Mouse (Mus musculus) ovary, postnatal 10 days (tissue): ENCODE results near the gene Chst3.
"Not testable (repeated sequence)": the region's sequence is repeated elsewhere in the genome, so short reads cannot be mapped to it uniquely, and the experiment has no call there.

ENCODE experiments used
- DNase-seq: peaks from one replicate; pipeline ENCODE4 v3.0.0; 2022; ENCODE audit warnings: low spot score

Gene Chst3

GRCm38 (mm10) chr10:60234006-60234405 lies 14.9 kb upstream of the Chst3 start:
- no peak for DNase-seq

GRCm38 (mm10) chr10:60230321-60231088 lies 11.4 kb upstream of the Chst3 start:
- DNase-seq: no peak

DNA sequence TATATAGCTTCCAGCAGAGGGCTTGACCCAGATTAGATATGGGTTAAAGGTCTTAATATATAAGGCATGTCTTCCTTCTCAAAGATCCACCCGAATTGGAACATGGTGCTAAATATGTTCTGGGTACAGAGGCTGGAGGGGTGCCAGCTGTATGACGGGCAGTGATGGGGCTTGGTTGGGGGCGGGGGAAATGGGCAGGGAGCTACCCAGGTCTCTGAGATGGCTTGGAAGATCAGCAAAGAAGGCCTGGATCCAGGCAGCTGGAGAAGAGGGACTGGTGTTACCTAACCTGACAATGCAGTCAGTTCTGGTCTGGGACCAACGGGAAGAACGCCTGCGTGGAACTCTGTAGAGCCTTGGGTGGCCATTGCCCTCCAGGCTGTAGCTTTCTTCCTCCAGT lies 10.1 kb upstream of the Chst3 start:
- DNase-seq: no peak

DNA sequence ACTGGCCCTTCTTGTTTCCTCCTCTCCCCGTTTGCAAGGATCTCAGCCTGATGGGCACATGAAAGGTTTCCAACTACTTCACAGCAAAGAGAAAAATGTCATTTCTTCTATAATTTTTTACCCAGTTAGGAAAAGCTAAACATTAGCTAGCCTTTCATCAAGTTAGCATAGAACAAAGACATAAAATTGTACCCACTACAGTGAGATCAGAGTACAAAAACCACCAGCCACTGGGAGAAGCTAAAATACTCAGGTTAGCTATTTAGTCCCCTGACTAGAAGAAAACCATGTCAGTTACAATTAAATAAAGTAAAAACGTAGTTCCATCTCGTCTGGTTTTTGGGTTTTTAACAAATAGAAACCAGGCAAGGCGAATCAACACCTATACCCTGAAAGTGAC lies 8.6 kb upstream of the Chst3 start:
- DNase-seq: no peak

DNA sequence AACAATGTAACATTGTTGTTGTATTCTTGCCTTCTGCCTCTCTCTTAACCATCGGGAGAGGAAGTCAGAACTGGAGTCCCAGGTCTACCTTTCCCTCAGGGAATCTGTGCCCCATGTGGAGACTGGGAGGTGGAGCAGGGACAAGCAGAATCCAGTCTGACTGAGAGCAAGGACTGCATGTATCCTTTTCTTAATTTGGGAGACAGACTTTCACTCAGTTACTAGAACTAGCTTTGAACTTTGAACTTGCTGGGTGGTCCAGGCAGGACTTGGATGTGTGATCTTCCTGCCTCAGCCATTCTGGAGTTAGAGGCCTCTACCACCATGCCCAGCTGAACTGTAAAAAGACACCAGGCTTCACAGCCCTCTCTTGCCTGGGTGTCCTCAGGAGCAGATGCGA lies 5.5 kb upstream of the Chst3 start:
- no peak for DNase-seq

GRCm38 (mm10) chr10:60221571-60222259 lies 2.7 kb upstream of the Chst3 start:
- not testable (repeated sequence) for DNase-seq

- DNase-seq: no peak
Measured at GRCm38 (mm10) chr10:60220607-60221006, 1.5 kb upstream of the Chst3 start.

GRCm38 (mm10) chr10:60220042-60220523 lies 1.0 kb upstream of the Chst3 start:
- no peak for DNase-seq

DNA sequence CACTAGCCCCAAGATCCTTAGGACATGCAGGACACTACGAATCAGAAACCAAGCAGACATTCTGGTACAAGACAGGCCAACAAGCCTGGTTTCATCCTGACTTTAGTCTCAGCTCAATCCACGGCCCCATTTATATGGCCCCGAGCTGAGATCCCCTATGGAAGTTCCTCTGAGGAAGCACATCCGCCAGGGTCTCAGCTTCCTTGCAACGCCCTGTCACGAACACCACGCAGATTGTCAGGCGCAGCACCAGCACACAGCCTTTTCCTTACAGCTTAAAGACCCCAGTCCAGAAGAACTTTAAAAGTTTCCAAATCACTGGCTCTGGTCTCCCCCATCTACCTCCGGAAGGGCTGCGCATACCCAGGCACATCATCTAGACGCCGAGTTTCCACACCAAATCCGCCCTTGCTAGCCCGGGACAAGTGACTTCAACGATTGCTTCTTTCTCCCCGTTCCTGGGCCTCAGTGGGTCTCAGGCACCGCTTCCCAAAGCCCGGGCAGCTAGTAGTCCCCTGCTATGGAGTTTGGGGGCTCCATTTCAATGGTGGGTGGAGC lies 948 bp downstream of the Chst3 start:
- no peak for DNase-seq

DNA sequence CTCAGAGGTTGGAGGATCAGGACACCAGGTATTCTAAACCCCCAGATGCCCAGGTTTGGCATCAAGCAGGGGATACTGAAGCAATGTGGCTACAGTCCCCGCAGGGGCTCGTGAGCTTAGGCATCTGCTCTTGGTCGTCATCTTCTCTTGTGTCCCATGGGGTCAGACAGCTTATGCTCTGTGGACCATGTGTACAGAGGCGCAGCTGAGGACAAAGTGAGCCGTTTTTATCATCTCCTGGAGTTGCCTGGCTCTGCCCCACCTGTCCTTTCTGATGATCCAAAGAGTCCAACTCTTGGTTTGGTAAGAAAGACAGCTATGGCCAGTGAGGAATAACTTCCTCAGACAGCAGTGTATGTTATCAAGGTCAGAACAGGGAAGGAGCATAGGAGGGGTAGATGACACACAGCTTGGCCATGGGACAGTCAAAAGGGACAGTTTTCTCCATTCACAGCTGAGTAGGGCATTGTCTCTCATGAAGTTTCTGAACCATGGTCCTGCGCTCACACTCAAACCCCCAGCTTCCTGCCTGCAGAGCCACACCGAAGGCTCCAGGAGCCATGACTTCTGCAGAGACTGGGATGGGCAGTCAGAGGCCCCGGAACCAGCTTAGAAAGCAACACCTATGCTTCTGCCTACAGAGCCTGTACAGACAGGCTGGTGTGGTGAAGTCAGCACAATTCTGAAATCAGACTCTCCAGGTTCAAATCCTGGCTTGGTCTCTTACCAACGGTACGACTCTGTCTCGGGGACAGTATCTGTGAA lies 2.5 kb downstream of the Chst3 start:
- no peak for DNase-seq

- DNase-seq: no peak
Measured at GRCm38 (mm10) chr10:60215077-60215960, 3.7 kb downstream of the Chst3 start.

DNA sequence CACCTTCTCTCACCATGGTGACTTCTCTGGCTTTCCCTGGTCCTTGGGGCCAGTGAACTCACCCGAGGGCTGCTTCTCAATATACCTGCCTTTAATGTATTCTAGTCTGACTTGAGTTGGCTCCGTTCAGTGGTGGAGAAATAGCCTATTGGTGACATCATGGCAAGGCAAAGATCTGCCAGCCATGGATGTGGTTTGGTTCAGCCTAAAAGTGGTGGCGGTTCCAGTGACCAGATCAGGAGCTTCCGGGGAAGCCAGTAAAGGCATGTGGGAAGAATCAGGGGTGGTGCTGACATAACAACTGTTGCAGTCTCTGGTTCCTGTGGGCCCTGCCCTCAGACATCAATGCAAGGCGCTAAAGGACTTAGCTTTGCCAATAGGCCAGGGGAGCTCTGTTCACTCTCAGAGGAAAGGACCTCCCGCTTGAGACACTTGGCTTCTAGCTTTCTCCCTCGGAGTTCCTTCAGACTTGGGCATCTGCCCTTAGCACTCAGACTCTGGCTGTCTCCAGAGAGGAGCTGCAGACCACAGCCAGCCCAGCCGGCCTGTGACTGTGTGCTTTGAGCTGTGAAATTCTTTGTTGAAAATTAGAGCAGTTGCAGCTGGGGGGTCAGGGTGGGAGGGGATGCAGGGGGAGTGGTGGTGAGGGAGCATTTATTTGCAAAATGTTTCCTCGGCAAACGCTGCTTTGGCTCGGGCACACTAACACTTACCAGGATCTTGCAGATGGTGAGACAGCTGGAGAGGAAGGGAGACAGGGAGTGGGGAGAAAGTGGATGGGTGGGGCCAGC lies 6.3 kb downstream of the Chst3 start:
- DNase-seq: no peak

DNA sequence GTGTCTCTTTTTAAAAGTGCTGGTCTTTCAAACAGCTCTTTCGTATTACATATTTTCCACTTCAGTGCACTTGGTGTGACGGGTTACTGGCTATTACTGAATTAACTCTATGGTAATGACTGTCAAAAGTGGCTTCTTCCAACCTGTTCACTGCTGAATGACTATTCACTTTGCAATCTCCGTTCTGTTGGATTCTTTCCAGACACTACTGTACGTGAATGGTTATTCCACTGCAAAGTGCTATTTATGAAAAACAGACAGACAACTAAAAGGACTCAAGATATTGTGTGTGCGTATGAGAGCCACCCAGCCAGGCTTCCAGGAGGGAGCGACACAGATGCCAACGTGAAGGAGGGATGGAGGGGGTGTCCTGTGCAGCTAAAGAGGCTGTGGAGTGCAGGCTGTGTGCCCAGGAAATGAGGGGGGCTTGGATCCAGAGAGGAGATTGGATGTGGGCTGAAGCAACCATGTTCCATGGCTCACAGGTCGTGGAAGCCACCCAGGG lies 7.5 kb downstream of the Chst3 start:
- no peak for DNase-seq

DNA sequence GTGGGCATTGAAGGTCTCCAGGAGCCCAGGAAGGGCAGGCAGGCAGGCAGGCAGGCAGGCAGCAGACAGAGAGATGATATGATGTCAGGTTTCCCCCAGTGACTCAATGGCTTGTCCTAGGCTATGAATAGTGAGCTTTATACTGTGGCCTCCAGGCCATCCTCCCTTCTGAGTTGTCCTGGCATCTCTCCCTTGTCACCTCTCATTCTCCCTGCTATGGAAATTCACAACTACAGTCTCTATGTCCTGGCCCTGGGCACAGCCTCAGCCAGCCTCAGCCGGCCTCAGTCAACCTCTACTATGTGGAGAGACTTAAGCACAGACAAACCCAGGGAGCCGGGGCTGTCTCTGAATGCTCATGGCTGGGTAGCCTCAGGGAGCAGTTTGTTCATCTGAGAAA lies 8.6 kb downstream of the Chst3 start:
- no peak for DNase-seq

DNA sequence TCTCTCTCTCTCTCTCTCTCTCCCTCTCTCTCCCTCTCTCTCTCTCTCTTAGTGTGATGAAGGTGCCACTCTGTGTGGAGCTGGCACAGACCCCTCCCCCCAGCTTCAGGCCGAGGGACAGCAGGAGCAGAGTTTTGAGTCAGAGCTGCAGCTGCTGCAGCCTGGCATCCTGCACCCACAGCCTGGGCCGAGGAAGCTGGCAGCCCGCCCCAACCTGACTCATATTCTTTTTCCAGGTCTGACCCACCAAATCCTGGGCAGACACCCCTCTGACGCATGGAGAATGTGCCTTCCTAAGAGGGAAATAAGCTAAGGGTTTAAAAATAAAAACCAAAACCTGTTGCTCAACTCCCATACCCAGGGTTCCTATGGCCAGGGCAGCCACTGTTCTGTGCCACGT lies 9.8 kb downstream of the Chst3 start:
- no peak for DNase-seq

GRCm38 (mm10) chr10:60207166-60207705 lies 11.8 kb downstream of the Chst3 start:
- no peak for DNase-seq

DNA sequence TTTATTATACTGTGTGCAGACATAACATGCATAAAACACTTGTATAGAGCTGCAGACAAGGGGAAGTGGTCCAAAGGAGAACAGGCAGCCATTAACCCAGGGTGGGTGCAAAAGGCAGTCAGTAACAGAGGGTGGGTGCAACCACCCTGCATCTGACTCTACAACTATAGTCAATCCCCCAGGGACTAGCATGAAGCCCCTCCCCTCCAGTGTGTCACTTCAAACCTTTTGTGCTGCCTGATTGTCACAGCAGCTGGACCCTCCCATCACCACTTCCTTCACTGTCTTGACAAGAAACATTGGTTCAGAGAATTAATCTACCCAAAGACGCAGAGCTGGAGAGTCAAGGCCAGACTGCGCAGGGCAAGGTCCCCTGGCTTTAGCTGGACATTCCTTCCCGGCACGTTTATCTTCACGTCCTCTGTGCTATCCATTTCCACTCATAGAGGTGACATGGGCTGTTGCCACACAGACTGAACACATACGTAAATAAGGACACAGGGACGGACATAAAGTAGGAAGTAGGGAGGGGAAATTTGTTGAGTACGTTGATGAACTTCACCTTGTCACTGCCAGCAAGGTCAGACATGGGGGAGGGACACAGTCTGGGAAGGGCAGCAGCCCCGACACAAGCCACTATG lies 13.3 kb downstream of the Chst3 start:
- no peak for DNase-seq

DNA sequence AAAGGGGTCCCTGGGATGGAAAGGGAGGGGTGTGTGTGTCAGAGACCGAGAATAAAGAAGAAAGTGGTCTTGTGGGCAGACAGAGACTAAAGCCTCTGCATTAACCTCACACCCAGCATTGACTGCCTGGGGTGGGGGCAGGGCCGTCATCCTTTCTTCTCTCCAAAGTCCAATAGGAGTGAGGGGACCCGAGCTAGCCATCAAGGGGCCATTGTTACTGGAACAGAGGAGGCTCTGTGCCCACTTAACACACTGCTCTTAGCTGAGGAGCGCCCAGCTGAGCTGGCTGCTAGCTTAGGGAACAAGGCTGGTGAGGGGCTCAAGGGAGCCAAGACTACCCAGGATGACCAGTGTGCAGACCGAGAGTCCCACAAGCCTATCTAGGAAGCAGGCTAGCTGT lies 16.3 kb downstream of the Chst3 start:
- no peak for DNase-seq

- DNase-seq: no peak
Measured at GRCm38 (mm10) chr10:60200996-60201395, 18.1 kb downstream of the Chst3 start.

DNA sequence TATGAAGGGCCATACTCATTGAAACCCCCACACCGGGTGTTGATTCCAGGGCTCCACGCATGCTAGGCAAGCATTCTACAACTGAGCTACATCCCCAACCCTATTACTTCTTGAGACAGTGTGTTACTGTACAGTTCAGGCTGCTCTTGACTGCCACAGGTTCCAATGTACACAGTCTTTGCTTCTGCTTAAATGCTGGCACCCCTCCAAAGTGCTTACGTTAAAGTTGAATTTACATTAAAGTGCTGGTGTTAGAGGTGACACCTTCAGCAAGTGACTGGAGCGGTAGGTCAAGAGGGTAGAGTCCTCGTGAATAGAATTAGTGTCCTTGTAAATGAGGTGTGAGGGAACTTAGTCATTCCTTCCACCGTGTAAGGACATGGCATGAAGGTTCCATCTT lies 19.7 kb downstream of the Chst3 start:
- DNase-seq: no peak
